Mouse (Mus musculus) stomach, postnatal 0 days (tissue): ENCODE data around the gene Ptpn13. TPM values are rescaled to one million over a fixed set of nuclear protein-coding genes. Genes with fewer than 3 reads are reported as not detected.

ENCODE experiments used
- ATAC-seq: fragments of 200-750 bp; cut with Nextera tagmentation; 2 replicates; pipeline ENCODE4 v1.8.0; 2017; ENCODE audit not compliant: low FRiP score, low TSS enrichment
- DNase-seq: peaks from one replicate; pipeline ENCODE4 v3.0.0-alpha.2; 2016; ENCODE audit warnings: low spot score
- H3K27ac ChIP-seq: fragments of 300-500 bp; sonication (generic); replicated peaks from 2 replicates; pipeline ENCODE4 v1.5.1; 2014; ENCODE audit warnings: mild to moderate bottlenecking, control low read depth
- H3K27me3 ChIP-seq: fragments of 300-500 bp; sonication (generic); 2 replicates; pipeline ENCODE4 v1.6.1; 2014; ENCODE audit warnings: low read length; ENCODE audit not compliant: control insufficient read depth, insufficient read depth
- H3K36me3 ChIP-seq: fragments of 300-500 bp; sonication (generic); 2 replicates; pipeline ENCODE4 v1.6.1; 2014; ENCODE audit warnings: low read length, mixed read lengths; ENCODE audit not compliant: control insufficient read depth, insufficient read depth
- H3K4me1 ChIP-seq: fragments of 300-500 bp; sonication (generic); replicated peaks from 2 replicates; pipeline ENCODE4 v1.6.1; 2014; ENCODE audit warnings: antibody characterized with exemption; ENCODE audit not compliant: control insufficient read depth, insufficient read depth
- H3K4me2 ChIP-seq: fragments of 300-500 bp; sonication (generic); replicated peaks from 2 replicates; pipeline ENCODE4 v1.6.1; 2014; ENCODE audit warnings: low read depth, mild to moderate bottlenecking, control low read depth, moderate library complexity
- H3K4me3 ChIP-seq: fragments of 300-500 bp; sonication (generic); 2 replicates; pipeline ENCODE4 v1.5.1; 2014; ENCODE audit warnings: low read depth, low read length, control low read depth
- H3K9ac ChIP-seq: fragments of 300-500 bp; sonication (generic); 2 replicates; pipeline ENCODE4 v1.6.1; 2014; ENCODE audit warnings: mild to moderate bottlenecking, low read length, control low read depth, mixed read lengths
- H3K9me3 ChIP-seq: fragments of 300-500 bp; sonication (generic); 2 replicates; pipeline ENCODE4 v1.6.1; 2016; ENCODE audit warnings: low read length; ENCODE audit not compliant: control insufficient read depth
- CTCF ChIP-seq: IDR thresholded peaks from 2 replicates; pipeline ENCODE4 v1.5.1; 2016; ENCODE audit warnings: antibody characterized with exemption, low read depth, mild to moderate bottlenecking, moderate library complexity
- EP300 ChIP-seq: optimal IDR thresholded peaks from 2 replicates; pipeline ENCODE3; 2016; ENCODE audit warnings: antibody characterized with exemption
- WGBS: fragments of 180-500 bp; shearing (Covaris S2); extraction: QIAGEN DNeasy Blood & Tissue Kit; methylation state at CpG from one replicate; pipeline ENCODE4 v1.1.7; 2014; 5-methylcytosine and 5-hydroxymethylcytosine counted together
- polyA plus RNA-seq: library from polyadenylated mRNA; unstranded; fragments of >200 nt; fragmentation: Nextera tagmentation; extraction: Ambion mirVana; gene quantifications from 2 replicates; pipeline ENCODE4 v1.2.1, GENCODE M21; 2015

The Ptpn13 gene
- polyA plus RNA-seq, 1 experiment from 2014 or later, result 7.6 TPM

- no peak for TF ChIP-seq EP300
- peak; percentile 63 for TF ChIP-seq CTCF
- DNase-seq (no peak), ATAC-seq (0 out of 2 replicates have a peak, but pooled peaks have one; percentile 32)
- no peak overlapping the region for H3K4me3 ChIP-seq
- no peaks in the 10 kb centered on the region for H3K4me1 ChIP-seq
- H3K9me3 ChIP-seq, result no peaks in the 10 kb centered on the region
- H3K9ac ChIP-seq, result no peak overlapping the region
- no peak overlapping the region for H3K4me2 ChIP-seq
- 78% methylated on average over 7 of the region's 7 CpGs for WGBS
- H3K27ac ChIP-seq, result no peak overlapping the region
- no peaks in the 10 kb centered on the region; the same call in 1 of the 2 replicates for H3K36me3 ChIP-seq
- H3K27me3 ChIP-seq, result no peaks in the 10 kb centered on the region
Observed at GRCm38 (mm10) chr5:103587219-103587618, 162.2 kb downstream of the Ptpn13 start.

GRCm38 (mm10) chr5:103591846-103592245 is 166.9 kb downstream of the Ptpn13 start:
- TF ChIP-seq EP300 (no peak), CTCF (no peak)
- no peaks in the 10 kb centered on the region for H3K4me1 ChIP-seq
- H3K36me3 ChIP-seq, result no peaks in the 10 kb centered on the region; the same call in 1 of the 2 replicates
- ATAC-seq (no peak), DNase-seq (no peak)
- H3K27me3 ChIP-seq, result no peaks in the 10 kb centered on the region
- H3K4me3 ChIP-seq, result no peak overlapping the region
- WGBS, result 46% methylated on average over 7 of the region's 7 CpGs
- no peaks in the 10 kb centered on the region for H3K9me3 ChIP-seq
- no peak overlapping the region for H3K4me2 ChIP-seq
- no peak overlapping the region for H3K27ac ChIP-seq
- no peak overlapping the region for H3K9ac ChIP-seq

- no peaks in the 10 kb centered on the region for H3K27me3 ChIP-seq
- H3K4me3 ChIP-seq, result no peak overlapping the region
- no peaks in the 10 kb centered on the region for H3K9me3 ChIP-seq
- TF ChIP-seq CTCF, result no peak
- no peak for TF ChIP-seq EP300
- H3K4me1 ChIP-seq, result no peaks in the 10 kb centered on the region
- H3K9ac ChIP-seq, result no peak overlapping the region
- ATAC-seq, result no peak
- no peak for DNase-seq
- no peak overlapping the region for H3K27ac ChIP-seq
- H3K36me3 ChIP-seq, result no peaks in the 10 kb centered on the region; the same call in 1 of the 2 replicates
- H3K4me2 ChIP-seq, result no peak overlapping the region
- WGBS, result 61% methylated on average over 8 of the region's 8 CpGs
Observed at GRCm38 (mm10) chr5:103592706-103593105, 167.7 kb downstream of the Ptpn13 start.

- Histone ChIP-seq H3K9me3 (no peaks in the 10 kb centered on the region), H3K4me1 (no peaks in the 10 kb centered on the region), H3K9ac (no peak overlapping the region), H3K4me3 (no peak overlapping the region), H3K4me2 (no peak overlapping the region), H3K27ac (no peak overlapping the region), H3K36me3 (no peaks in the 10 kb centered on the region; the same call in 1 of the 2 replicates), H3K27me3 (no peaks in the 10 kb centered on the region)
- DNase-seq, result no peak
- no peak for ATAC-seq
- no peak for TF ChIP-seq CTCF
- TF ChIP-seq EP300, result no peak
- WGBS, result 82% methylated on average over 9 of the region's 9 CpGs
Observed at GRCm38 (mm10) chr5:103593575-103593974, 168.6 kb downstream of the Ptpn13 start.

- H3K27me3 ChIP-seq, result no peaks in the 10 kb centered on the region
- TF ChIP-seq CTCF, result no peak
- no peak for TF ChIP-seq EP300
- no peaks in the 10 kb centered on the region for H3K9me3 ChIP-seq
- H3K36me3 ChIP-seq, result no peaks in the 10 kb centered on the region
- no peak overlapping the region for H3K4me3 ChIP-seq
- H3K4me2 ChIP-seq, result no peak overlapping the region
- H3K27ac ChIP-seq, result peak overlapping the region; percentile 67
- no peaks in the 10 kb centered on the region for H3K4me1 ChIP-seq
- no peak for DNase-seq
- 48% methylated on average over 13 of the region's 13 CpGs for WGBS
- ATAC-seq, result 0 out of 2 replicates have a peak, but pooled peaks have one; percentile 28
- H3K9ac ChIP-seq, result no peak overlapping the region
Observed at GRCm38 (mm10) chr5:103595394-103596226, 170.6 kb downstream of the Ptpn13 start.

GRCm38 (mm10) chr5:103596467-103597146 is 171.6 kb downstream of the Ptpn13 start:
- no peak overlapping the region; the same call in 1 of the 2 replicates for H3K4me2 ChIP-seq
- WGBS, result 68% methylated on average over 14 of the region's 14 CpGs
- ATAC-seq (peak; percentile 59; the same call in 1 of the 2 replicates), DNase-seq (no peak)
- peak overlapping the region; percentile 75 for H3K27ac ChIP-seq
- H3K4me1 ChIP-seq, result no peaks in the 10 kb centered on the region
- H3K4me3 ChIP-seq, result no peak overlapping the region
- H3K27me3 ChIP-seq, result no peaks in the 10 kb centered on the region
- H3K36me3 ChIP-seq, result no peaks in the 10 kb centered on the region
- peak; percentile 45 for TF ChIP-seq EP300
- no peak for TF ChIP-seq CTCF
- no peak overlapping the region for H3K9ac ChIP-seq
- no peaks in the 10 kb centered on the region for H3K9me3 ChIP-seq
